In genomic region chr12:31404575-31405240, GRCm38 (mm10) we compare ENCODE assay signal across 33 mouse cellular contexts. TPM values are rescaled to one million over a fixed set of nuclear protein-coding genes. Genes with fewer than 3 reads are reported as not detected.
DNase-seq lines count a peak whose midpoint lies in the region; ATAC-seq and TF ChIP-seq lines count a peak whose summit lies in the region.
"Had no signal": no experiment of that assay in that cellular context is flagged by ENCODE, and none has a peak within 500 bp of the region (broad histone marks: within the 10 kb centered on the region; RNA-seq: fewer than 3 reads in every experiment).

No protein-coding gene starts in this region.

- no peaks in the 10 kb centered on the region for H3K9me3 ChIP-seq in liver, postnatal 0 days (ENCODE audit: low read length)
- no peaks in the 10 kb centered on the region for H3K9me3 ChIP-seq in liver, embryonic 11.5 days (ENCODE audit: control insufficient read depth, low read length)
- H3K9me3 ChIP-seq: embryonic facial prominence, embryonic 10.5 days; embryonic facial prominence, embryonic 13.5 days; forebrain, embryonic 15.5 days; heart, embryonic 10.5 days; heart, embryonic 13.5 days; hindbrain, embryonic 12.5 days; hindbrain, embryonic 15.5 days had no signal

- no peaks in the 10 kb centered on the region for H3K79me2 ChIP-seq in myocyte (ENCODE audit: control insufficient read depth, insufficient read depth)

- H3K27ac ChIP-seq in liver, postnatal 0 days (ENCODE audit: low read depth) = no peak overlapping the region
- H3K27ac ChIP-seq in liver, embryonic 11.5 days (ENCODE audit: low read depth, low read length) = no peak overlapping the region
- H3K27ac ChIP-seq: embryonic facial prominence, embryonic 10.5 days; embryonic facial prominence, embryonic 13.5 days; forebrain, embryonic 15.5 days; heart, embryonic 10.5 days; heart, embryonic 13.5 days; hindbrain, embryonic 12.5 days; hindbrain, embryonic 15.5 days had no signal

- no peak for TF ChIP-seq CTCF in liver, postnatal 0 days (IDR thresholded peaks at IDR 0.05; ENCODE audit: low read depth)

- TF ChIP-seq POLR2A in myocyte (IDR thresholded peaks at IDR 0.05; ENCODE audit: insufficient read length, low read depth) = no peak

- 52% methylated on average over 5 of the region's 5 CpGs for WGBS in liver, postnatal 0 days (ENCODE audit: insufficient replicate concordance)
- WGBS in liver, embryonic 11.5 days = 68% methylated on average over 5 of the region's 5 CpGs

- peak overlapping the region; percentile 4; the same call in 1 of the 2 replicates for H3K4me2 ChIP-seq in liver, postnatal 0 days (ENCODE audit: low read depth, low read length)
- H3K4me2 ChIP-seq in liver, embryonic 11.5 days = no peak overlapping the region
- peak overlapping the region; percentile 18 for H3K4me2 ChIP-seq in myocyte (ENCODE audit: low read depth)
- H3K4me2 ChIP-seq: embryonic facial prominence, embryonic 13.5 days; forebrain, embryonic 15.5 days; heart, embryonic 13.5 days; hindbrain, embryonic 12.5 days; hindbrain, embryonic 15.5 days had no signal

- H3K9ac ChIP-seq in liver, postnatal 0 days (replicated peaks) = no peak overlapping the region
- H3K9ac ChIP-seq in liver, embryonic 11.5 days (ENCODE audit: low read depth, low read length) = no peak overlapping the region
- H3K9ac ChIP-seq: embryonic facial prominence, embryonic 13.5 days; forebrain, embryonic 15.5 days; heart, embryonic 13.5 days; hindbrain, embryonic 12.5 days; hindbrain, embryonic 15.5 days had no signal

- TF ChIP-seq EP300 in liver, postnatal 0 days (IDR thresholded peaks at IDR 0.05; ENCODE audit: low read depth) = no peak

- H3K27me3 ChIP-seq in liver, postnatal 0 days (ENCODE audit: insufficient read depth, low read length) = no peaks in the 10 kb centered on the region
- H3K27me3 ChIP-seq in liver, embryonic 11.5 days (replicated peaks; ENCODE audit: control insufficient read depth, insufficient read depth, low read length) = no peaks in the 10 kb centered on the region
- H3K27me3 ChIP-seq in myocyte (ENCODE audit: control insufficient read depth, insufficient read depth, insufficient read length) = peaks cover 10% of the 10 kb centered on the region
- H3K27me3 ChIP-seq: embryonic facial prominence, embryonic 13.5 days; forebrain, embryonic 15.5 days; hindbrain, embryonic 12.5 days; hindbrain, embryonic 15.5 days had no signal

- no peaks in the 10 kb centered on the region for H3K4me1 ChIP-seq in liver, postnatal 0 days (ENCODE audit: insufficient read depth)
- H3K4me1 ChIP-seq in liver, embryonic 11.5 days (replicated peaks; ENCODE audit: control insufficient read depth, insufficient read depth, low read length) = no peaks in the 10 kb centered on the region
- H3K4me1 ChIP-seq: embryonic facial prominence, embryonic 10.5 days; embryonic facial prominence, embryonic 13.5 days; forebrain, embryonic 15.5 days; heart, embryonic 10.5 days; heart, embryonic 13.5 days; hindbrain, embryonic 12.5 days; hindbrain, embryonic 15.5 days had no signal

- intact Hi-C loops in heart, postnatal 36 days (cut with DNase I) = no loop called here

- ATAC-seq in liver, postnatal 0 days = no peak
- ATAC-seq in liver, embryonic 11.5 days (replicated peaks; ENCODE audit: low FRiP score) = no peak
- peak; percentile 97 for ATAC-seq in granulocyte monocyte progenitor cell, adult 5-6 weeks (replicated peaks; ENCODE audit: poor library complexity, severe bottlenecking)
- ATAC-seq: forebrain, embryonic 15.5 days; intestine, postnatal 0 days; Patski had no signal

- no peak overlapping the region for H3K4me3 ChIP-seq in liver, postnatal 0 days (ENCODE audit: low read depth, low read length)
- no peak overlapping the region for H3K4me3 ChIP-seq in liver, embryonic 11.5 days (ENCODE audit: low read depth, low read length)
- no peak overlapping the region for H3K4me3 ChIP-seq in myocyte
- H3K4me3 ChIP-seq: embryonic facial prominence, embryonic 10.5 days; embryonic facial prominence, embryonic 13.5 days; erythroblast, embryonic 14.5 days; forebrain, embryonic 15.5 days; heart, embryonic 10.5 days; heart, embryonic 13.5 days; hindbrain, embryonic 12.5 days; hindbrain, embryonic 15.5 days had no signal

- H3ac ChIP-seq in myocyte (ENCODE audit: control insufficient read depth, insufficient read length) = no peak overlapping the region

- no peak for DNase-seq in liver, postnatal 0 days
- no peak for DNase-seq in liver, embryonic 11.5 days (ENCODE audit: low spot score)
- peak; percentile 15 for DNase-seq in CD4-positive helper T cell, adult 2 months (ENCODE audit: low read depth, low spot score)
- DNase-seq in cerebellum, adult 11-12 months = no peak
- DNase-seq in heart, postnatal 36 days = no peak
- DNase-seq: adrenal gland, postnatal 10 days; adrenal gland, postnatal 36 days; cerebellum, adult 11 months; cerebellum, adult 8-10 months; cerebellum, postnatal 10 days; cerebellum, postnatal 36 days; embryo, embryonic 11 days; gastrocnemius, postnatal 10 days; gastrocnemius, postnatal 36 days; heart, adult 18-20 months; heart, postnatal 14 days had no signal

- H3K36me3 ChIP-seq in liver, postnatal 0 days (replicated peaks; ENCODE audit: insufficient read depth, low read length) = no peaks in the 10 kb centered on the region
- no peaks in the 10 kb centered on the region for H3K36me3 ChIP-seq in liver, embryonic 11.5 days (ENCODE audit: control insufficient read depth, insufficient read depth, low read length)
- H3K36me3 ChIP-seq in myocyte (ENCODE audit: control insufficient read depth, insufficient read depth) = no peaks in the 10 kb centered on the region
- H3K36me3 ChIP-seq: embryonic facial prominence, embryonic 10.5 days; embryonic facial prominence, embryonic 13.5 days; forebrain, embryonic 15.5 days; heart, embryonic 10.5 days; heart, embryonic 13.5 days; hindbrain, embryonic 12.5 days; hindbrain, embryonic 15.5 days had no signal

TF ChIP-seq in myocyte, 11 proteins besides CTCF, POLR2A, EP300 and RAD21:
- TF ChIP-seq SRF (IDR thresholded peaks at IDR 0.05; ENCODE audit: control insufficient read depth, insufficient read length, low read depth) = no peak
- TF ChIP-seq CEBPB (IDR thresholded peaks at IDR 0.05; ENCODE audit: insufficient read depth, poor library complexity, severe bottlenecking) = no peak
- TF ChIP-seq MYOD1 (IDR thresholded peaks at IDR 0.05; ENCODE audit: control insufficient read depth in 1 of 3, insufficient read length in 2 of 3, low read depth in 2 of 3) = no peak
- no peak for TF ChIP-seq TCF3 (IDR thresholded peaks at IDR 0.05; ENCODE audit: insufficient read length, low read depth)
- TF ChIP-seq MYOG (IDR thresholded peaks at IDR 0.05; ENCODE audit: control insufficient read depth in 1 of 3, insufficient read depth in 1 of 3, insufficient read length in 2 of 3, low read depth in 2 of 3) = no peak
- TF ChIP-seq USF1 (IDR thresholded peaks at IDR 0.05; ENCODE audit: low read depth) = no peak
- TF ChIP-seq POLR2AphosphoS2 (IDR thresholded peaks at IDR 0.05; ENCODE audit: insufficient read length, low read depth) = no peak
- TF ChIP-seq MAX (IDR thresholded peaks at IDR 0.05; ENCODE audit: low read depth) = no peak
- no peak for TF ChIP-seq E2F4 (IDR thresholded peaks at IDR 0.05; ENCODE audit: insufficient read depth)
- no peak for TF ChIP-seq REST (IDR thresholded peaks at IDR 0.05; ENCODE audit: insufficient read depth, insufficient read length)
- TF ChIP-seq TCF12 (IDR thresholded peaks at IDR 0.05; ENCODE audit: insufficient read depth, poor library complexity, severe bottlenecking) = no peak

RNA-seq across cellular contexts. Expression of gene Slc26a3, which starts 14.0 kb away (rescaled TPM):
- polyA plus RNA-seq in liver, postnatal 0 days (2015; fragmentation: Nextera tagmentation; extraction: Ambion mirVana) = 0.07 and 0.09 TPM in 2 replicates
- not detected in 2 replicates for polyA plus RNA-seq in liver, embryonic 11.5 days (2014; fragmentation: Nextera tagmentation; extraction: Ambion mirVana)
- not detected in 2 replicates for total RNA-seq in granulocyte monocyte progenitor cell, adult 5-6 weeks (2014; fragmentation: Nextera tagmentation)
- total RNA-seq in granulocyte monocyte progenitor cell, adult 5-6 weeks (2017) = not detected in 2 replicates
- polyA plus RNA-seq in myocyte (2012; fragmentation: generic; extraction: Trizol) = not detected
- 1 to 10 TPM; 1.4 to 2.8 TPM for total RNA-seq in heart, postnatal 36 days (2021)
- total RNA-seq: ES-E14; gastrocnemius, adult 18-20 months; gastrocnemius, postnatal 10 days; gastrocnemius, postnatal 36 days; hematopoietic stem cell, adult 5-6 weeks had no signal
- polyA plus RNA-seq: C2C12; embryonic facial prominence, embryonic 10.5 days; embryonic facial prominence, embryonic 13.5 days; erythroblast, embryonic 14.5 days; forebrain, embryonic 11.5 days; heart, embryonic 13.5 days; hindbrain, embryonic 12.5 days; hindbrain, embryonic 15.5 days; Patski had no signal

RNA-seq across cellular contexts. Expression of gene Dld, which starts 53.5 kb away (rescaled TPM):
- 87.6 and 95.6 TPM in 2 replicates for polyA plus RNA-seq in liver, postnatal 0 days (2015; fragmentation: Nextera tagmentation; extraction: Ambion mirVana)
- polyA plus RNA-seq in liver, embryonic 11.5 days (2014; fragmentation: Nextera tagmentation; extraction: Ambion mirVana) = 139 and 157 TPM in 2 replicates
- total RNA-seq in granulocyte monocyte progenitor cell, adult 5-6 weeks (2014; fragmentation: Nextera tagmentation) = 72.1 and 92.7 TPM in 2 replicates
- 166 and 168 TPM in 2 replicates for total RNA-seq in granulocyte monocyte progenitor cell, adult 5-6 weeks (2017)
- 60.9 TPM for polyA plus RNA-seq in myocyte (2012; fragmentation: generic; extraction: Trizol)
- 100 to 1,000 TPM; 417 to 433 TPM for total RNA-seq in heart, postnatal 36 days (2021)
